ENCODE assay signal across 29 mouse cellular contexts in genomic region chr3:32871081-32871480, GRCm38 (mm10). TPM values are rescaled to one million over a fixed set of nuclear protein-coding genes. Genes with fewer than 3 reads are reported as not detected.
A peak's percentile ranks its signal among the peaks of the same experiment; 100 is the strongest.
DNase-seq lines count a peak whose midpoint lies in the region; ATAC-seq and TF ChIP-seq lines count a peak whose summit lies in the region.
"Had no signal": no experiment of that assay in that cellular context is flagged by ENCODE, and none has a peak within 500 bp of the region (broad histone marks: within the 10 kb centered on the region; RNA-seq: fewer than 3 reads in every experiment).

No protein-coding gene starts in this region.

- WGBS in heart, embryonic 11.5 days (ENCODE audit: insufficient replicate concordance), result 71% methylated on average over 3 of the region's 3 CpGs
- 96% methylated on average over 3 of the region's 3 CpGs for WGBS in hindbrain, embryonic 14.5 days
- 97% methylated on average over 3 of the region's 3 CpGs for WGBS in hindbrain, embryonic 12.5 days
- WGBS in kidney, postnatal 0 days, result 60% methylated on average over 3 of the region's 3 CpGs

- no peak overlapping the region for H3K4me2 ChIP-seq in heart, embryonic 11.5 days
- H3K4me2 ChIP-seq in hindbrain, embryonic 14.5 days (replicated peaks), result no peak overlapping the region
- no peak overlapping the region for H3K4me2 ChIP-seq in hindbrain, embryonic 12.5 days (replicated peaks)
- no peak overlapping the region for H3K4me2 ChIP-seq in kidney, postnatal 0 days (ENCODE audit: low read length)
- H3K4me2 ChIP-seq: embryonic facial prominence, embryonic 13.5 days; forebrain, embryonic 15.5 days; heart, embryonic 13.5 days; midbrain, embryonic 13.5 days; neural tube, embryonic 13.5 days had no signal

- H3K9ac ChIP-seq in heart, embryonic 11.5 days (ENCODE audit: low read depth, low read length), result no peak overlapping the region
- no peak overlapping the region for H3K9ac ChIP-seq in hindbrain, embryonic 14.5 days
- H3K9ac ChIP-seq in hindbrain, embryonic 12.5 days, result no peak overlapping the region
- H3K9ac ChIP-seq in kidney, postnatal 0 days (ENCODE audit: low read depth, low read length), result no peak overlapping the region
- H3K9ac ChIP-seq: embryonic facial prominence, embryonic 13.5 days; forebrain, embryonic 15.5 days; heart, embryonic 13.5 days; liver, embryonic 14.5 days; midbrain, embryonic 13.5 days; neural tube, embryonic 13.5 days had no signal

- H3K4me1 ChIP-seq in heart, embryonic 11.5 days (ENCODE audit: control insufficient read depth, insufficient read depth, low read length), result no peaks in the 10 kb centered on the region
- H3K4me1 ChIP-seq in hindbrain, embryonic 14.5 days (replicated peaks; ENCODE audit: control insufficient read depth, insufficient read depth, low read length), result no peaks in the 10 kb centered on the region
- H3K4me1 ChIP-seq in hindbrain, embryonic 12.5 days, result no peaks in the 10 kb centered on the region
- H3K4me1 ChIP-seq in kidney, postnatal 0 days (replicated peaks; ENCODE audit: insufficient read depth, low read length), result no peaks in the 10 kb centered on the region
- H3K4me1 ChIP-seq: embryonic facial prominence, embryonic 13.5 days; forebrain, embryonic 10.5 days; forebrain, embryonic 15.5 days; heart, embryonic 13.5 days; midbrain, embryonic 13.5 days; neural tube, embryonic 13.5 days had no signal

- no peak overlapping the region for H3K4me3 ChIP-seq in heart, embryonic 11.5 days (ENCODE audit: low read depth, low read length)
- H3K4me3 ChIP-seq in hindbrain, embryonic 14.5 days (replicated peaks; ENCODE audit: low read length), result no peak overlapping the region
- no peak overlapping the region for H3K4me3 ChIP-seq in hindbrain, embryonic 12.5 days
- H3K4me3 ChIP-seq in kidney, postnatal 0 days (replicated peaks; ENCODE audit: low read depth, low read length), result no peak overlapping the region
- H3K4me3 ChIP-seq: embryonic facial prominence, embryonic 13.5 days; forebrain, embryonic 10.5 days; forebrain, embryonic 15.5 days; heart, embryonic 13.5 days; midbrain, embryonic 13.5 days; neural tube, embryonic 13.5 days had no signal

- H3K9me3 ChIP-seq in heart, embryonic 11.5 days (replicated peaks; ENCODE audit: control insufficient read depth, low read length), result no peaks in the 10 kb centered on the region
- no peaks in the 10 kb centered on the region for H3K9me3 ChIP-seq in hindbrain, embryonic 14.5 days (ENCODE audit: control insufficient read depth, low read length)
- H3K9me3 ChIP-seq in hindbrain, embryonic 12.5 days (replicated peaks), result no peaks in the 10 kb centered on the region
- no peaks in the 10 kb centered on the region for H3K9me3 ChIP-seq in kidney, postnatal 0 days (replicated peaks; ENCODE audit: low read length)
- H3K9me3 ChIP-seq: embryonic facial prominence, embryonic 13.5 days; forebrain, embryonic 10.5 days; forebrain, embryonic 15.5 days; heart, embryonic 13.5 days; midbrain, embryonic 13.5 days; neural tube, embryonic 13.5 days had no signal

- no peak overlapping the region for H3K27ac ChIP-seq in heart, embryonic 11.5 days (ENCODE audit: low read depth, low read length)
- no peak overlapping the region for H3K27ac ChIP-seq in hindbrain, embryonic 14.5 days
- H3K27ac ChIP-seq in hindbrain, embryonic 12.5 days, result no peak overlapping the region
- H3K27ac ChIP-seq in kidney, postnatal 0 days, result no peak overlapping the region
- H3K27ac ChIP-seq: embryonic facial prominence, embryonic 13.5 days; forebrain, embryonic 10.5 days; forebrain, embryonic 15.5 days; heart, embryonic 13.5 days; hindbrain, postnatal 0 days; liver, embryonic 14.5 days; macrophage; midbrain, embryonic 13.5 days; neural tube, embryonic 13.5 days had no signal

- DNase-seq in heart, adult 11 months, result peak; percentile 94
- DNase-seq in hindbrain, embryonic 14.5 days (ENCODE audit: low spot score), result no peak
- peak; percentile 59 for DNase-seq in kidney, postnatal 0 days (ENCODE audit: low spot score)
- DNase-seq in kidney, adult 9 months, result no peak
- peak; percentile 74 for DNase-seq in skeletal muscle tissue, adult 2 months (ENCODE audit: low read depth, low spot score)
- DNase-seq: adrenal gland, postnatal 14 days; cerebellum, adult 11-12 months; cerebellum, postnatal 10 days; gastrocnemius, postnatal 25 days; kidney, postnatal 14 days; liver; lung, adult 2 months; lung, postnatal 10 days; right cerebral cortex, postnatal 4 days; thymus, adult 2 months; thymus, postnatal 36 days had no signal

- no peaks in the 10 kb centered on the region for H3K27me3 ChIP-seq in heart, embryonic 11.5 days (ENCODE audit: control insufficient read depth, insufficient read depth, low read length)
- H3K27me3 ChIP-seq in hindbrain, embryonic 14.5 days (ENCODE audit: control insufficient read depth, insufficient read depth, low read length), result no peaks in the 10 kb centered on the region
- H3K27me3 ChIP-seq in hindbrain, embryonic 12.5 days, result no peaks in the 10 kb centered on the region
- no peaks in the 10 kb centered on the region for H3K27me3 ChIP-seq in kidney, postnatal 0 days (ENCODE audit: insufficient read depth, low read length)
- H3K27me3 ChIP-seq: embryonic facial prominence, embryonic 13.5 days; forebrain, embryonic 15.5 days; heart, embryonic 13.5 days; midbrain, embryonic 13.5 days; neural tube, embryonic 13.5 days had no signal

- TF ChIP-seq CTCF in kidney, postnatal 0 days (IDR thresholded peaks at IDR 0.05; ENCODE audit: low read depth), result no peak

- H3K36me3 ChIP-seq in heart, embryonic 11.5 days (ENCODE audit: control insufficient read depth, insufficient read depth, low read length), result peaks cover 14% of the 10 kb centered on the region
- H3K36me3 ChIP-seq in hindbrain, embryonic 14.5 days (replicated peaks; ENCODE audit: control insufficient read depth, insufficient read depth), result peaks cover 10% of the 10 kb centered on the region
- no peaks in the 10 kb centered on the region; the same call in 1 of the 2 replicates for H3K36me3 ChIP-seq in hindbrain, embryonic 12.5 days
- H3K36me3 ChIP-seq in kidney, postnatal 0 days (ENCODE audit: insufficient read depth, low read length), result no peaks in the 10 kb centered on the region
- H3K36me3 ChIP-seq: forebrain, embryonic 15.5 days had no signal

- no peak for ATAC-seq in heart, embryonic 11.5 days (replicated peaks; ENCODE audit: insufficient number of reproducible peaks, low FRiP score, low TSS enrichment)
- 0 out of 2 replicates have a peak, but pooled peaks have one; percentile 6 for ATAC-seq in hindbrain, embryonic 14.5 days (ENCODE audit: low FRiP score)
- ATAC-seq in hindbrain, embryonic 12.5 days (ENCODE audit: low FRiP score), result no peak
- peak; percentile 76; the same call in 1 of the 2 replicates for ATAC-seq in kidney, postnatal 0 days (replicated peaks; ENCODE audit: low FRiP score, low read depth)
- ATAC-seq: CD4-positive, CD25-positive, alpha-beta regulatory T cell, adult 4 months; forebrain, embryonic 15.5 days; hindbrain, postnatal 0 days; intestine, embryonic 16.5 days; midbrain, embryonic 13.5 days had no signal

RNA-seq across cellular contexts. Expression of gene Usp13, which starts 53.7 kb away (rescaled TPM):
- 43.3 and 60.4 TPM in 2 replicates for polyA plus RNA-seq in heart, embryonic 11.5 days (2014; fragmentation: Nextera tagmentation; extraction: Ambion mirVana)
- 12.2 and 13.8 TPM in 2 replicates for polyA plus RNA-seq in hindbrain, embryonic 14.5 days (2014; fragmentation: Nextera tagmentation; extraction: Ambion mirVana)
- 7.7 and 8.0 TPM in 2 replicates for polyA plus RNA-seq in hindbrain, embryonic 12.5 days (2016; fragmentation: Nextera tagmentation; extraction: Ambion mirVana)
- polyA plus RNA-seq in kidney, postnatal 0 days (2015; fragmentation: Nextera tagmentation; extraction: Ambion mirVana), result 1.5 and 1.7 TPM in 2 replicates
- polyA plus RNA-seq: CD4-positive, CD25-positive, alpha-beta regulatory T cell, adult 4 months; macrophage had no signal

Comparison
In these comparisons a context has a peak if more than half of its experiments do, and no peak if none do; other contexts are left out.
1. DNase-seq: peak in heart, adult 11 months (single experiment), kidney, postnatal 0 days (single experiment) and skeletal muscle tissue, adult 2 months (single experiment); none in hindbrain, embryonic 14.5 days (single experiment) and kidney, adult 9 months (single experiment).
2. ATAC-seq: peak in hindbrain, embryonic 14.5 days (single experiment) and kidney, postnatal 0 days (single experiment); none in heart, embryonic 11.5 days (single experiment) and hindbrain, embryonic 12.5 days (single experiment).